Mouse (Mus musculus) heart, adult 2 months (tissue): ENCODE measurements at regions not wholly inside any gene's neighbourhood (a gene's known extent, or its start where the extent isn't known, plus 50 kb on each side); places are given as distances from the start of the nearest gene placed in this dataset.
A peak's percentile ranks its signal among the peaks of the same experiment; 100 is the strongest.

ENCODE experiments used
- DNase-seq, 2 experiments: peaks; one replicate each; pipeline ENCODE4 v3.0.0; 2021
- H3K27ac ChIP-seq: fragments of 200-600 bp; 2 replicates; pipeline ENCODE4 v1.8.1; 2022
- H3K27me3 ChIP-seq: fragments of 200-500 bp; 2 replicates; pipeline ENCODE4 v1.6.1; 2012; ENCODE audit warnings: mild to moderate bottlenecking, low read length, inconsistent platforms, mixed read lengths; ENCODE audit not compliant: control insufficient read depth, insufficient read depth
- H3K36me3 ChIP-seq: fragments of 200-500 bp; 2 replicates; pipeline ENCODE4 v1.6.1; 2012; ENCODE audit warnings: low read length, inconsistent platforms; ENCODE audit not compliant: control insufficient read depth, insufficient read depth
- H3K4me1 ChIP-seq: fragments of 200-500 bp; 2 replicates; pipeline ENCODE4 v1.6.1; 2011; ENCODE audit warnings: low read length; ENCODE audit not compliant: control insufficient read depth, insufficient read depth
- H3K4me3 ChIP-seq: fragments of 200-600 bp; 2 replicates; pipeline ENCODE4 v1.8.1; 2022
- H3K79me2 ChIP-seq: fragments of 200-500 bp; replicated peaks from 2 replicates; pipeline ENCODE4 v1.6.1; 2012; ENCODE audit warnings: mild to moderate bottlenecking, inconsistent platforms, low read length, moderate library complexity, mixed read lengths; ENCODE audit not compliant: control insufficient read depth, insufficient read depth
- H3K9ac ChIP-seq: fragments of 200-500 bp; 2 replicates; pipeline ENCODE4 v1.6.1; 2012; ENCODE audit warnings: low read depth, mild to moderate bottlenecking, control low read depth, inconsistent platforms, low read length, mixed read lengths
- CTCF ChIP-seq: fragments of 200-600 bp; IDR thresholded peaks from 2 replicates; pipeline ENCODE4 v1.8.1; 2022; ENCODE audit warnings: antibody characterized with exemption, mild to moderate bottlenecking, moderate library complexity
- EP300 ChIP-seq: fragments of 200-500 bp; IDR thresholded peaks from 2 replicates; pipeline ENCODE4 v1.6.1; 2011; ENCODE audit warnings: low read depth, low read length, control low read depth; ENCODE audit not compliant: insufficient read depth
- POLR2A ChIP-seq: fragments of 200-500 bp; IDR thresholded peaks from 2 replicates; pipeline ENCODE4 v1.6.1; 2011; ENCODE audit warnings: mild to moderate bottlenecking, low read depth, low read length, control low read depth; ENCODE audit not compliant: insufficient read depth
- WGBS: fragments of 180-500 bp; shearing (Covaris S2); methylation state at CpG from one replicate; pipeline ENCODE4 v1.1.7; 2018; 5-methylcytosine and 5-hydroxymethylcytosine counted together
- intact Hi-C: fragments of 180-260 bp; cut with DNase I; formaldehyde crosslinking; loops from one replicate; pipeline ENCODE4 v1.15.1; 2025

DNA sequence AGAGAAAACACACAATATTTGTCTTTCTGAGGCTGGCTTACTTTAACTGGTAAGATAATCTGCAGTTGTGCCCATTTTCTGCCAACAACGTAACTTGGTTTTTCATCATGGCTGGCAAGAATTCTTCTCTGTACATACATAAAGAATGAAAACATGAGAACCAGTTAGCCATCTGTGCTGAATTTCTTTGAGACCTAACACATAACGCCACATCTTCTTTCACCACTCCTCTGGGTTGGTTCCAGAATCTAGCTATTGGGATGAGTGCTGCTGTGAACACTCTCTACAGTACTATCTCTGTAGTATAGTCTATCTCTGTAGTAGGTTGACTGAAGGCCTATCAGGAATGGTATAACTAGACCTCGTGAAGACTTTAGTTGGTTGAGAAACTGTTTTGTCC is 132.1 kb downstream of the 1700020N01Rik start:
- H3K27ac ChIP-seq: peak overlapping the region; percentile 53
- H3K27me3 ChIP-seq: no peaks in the 10 kb centered on the region
- intact Hi-C loops: no loop called here
- 90% methylated on average over 3 of the region's 3 CpGs for WGBS
- no peak overlapping the region for H3K4me3 ChIP-seq
- H3K79me2 ChIP-seq: no peaks in the 10 kb centered on the region
- H3K9ac ChIP-seq: no peak overlapping the region
- DNase-seq: no peak
- H3K36me3 ChIP-seq: no peaks in the 10 kb centered on the region
- no peaks in the 10 kb centered on the region for H3K4me1 ChIP-seq
- TF ChIP-seq CTCF (no peak), EP300 (no peak), POLR2A (no peak)

- Histone ChIP-seq H3K4me3 (no peak overlapping the region), H3K9ac (no peak overlapping the region), H3K27me3 (no peaks in the 10 kb centered on the region), H3K27ac (no peak overlapping the region), H3K36me3 (no peaks in the 10 kb centered on the region), H3K79me2 (no peaks in the 10 kb centered on the region), H3K4me1 (peaks cover 2% of the 10 kb centered on the region)
- DNase-seq: no peak
- TF ChIP-seq EP300: no peak
- no peak for TF ChIP-seq CTCF
- WGBS: 57% methylated on average over 5 of the region's 5 CpGs
- intact Hi-C loops: no loop called here
These were observed 141.7 kb upstream of the Sgk1 start for GRCm38 (mm10) chr10:21740256-21740655.

DNA sequence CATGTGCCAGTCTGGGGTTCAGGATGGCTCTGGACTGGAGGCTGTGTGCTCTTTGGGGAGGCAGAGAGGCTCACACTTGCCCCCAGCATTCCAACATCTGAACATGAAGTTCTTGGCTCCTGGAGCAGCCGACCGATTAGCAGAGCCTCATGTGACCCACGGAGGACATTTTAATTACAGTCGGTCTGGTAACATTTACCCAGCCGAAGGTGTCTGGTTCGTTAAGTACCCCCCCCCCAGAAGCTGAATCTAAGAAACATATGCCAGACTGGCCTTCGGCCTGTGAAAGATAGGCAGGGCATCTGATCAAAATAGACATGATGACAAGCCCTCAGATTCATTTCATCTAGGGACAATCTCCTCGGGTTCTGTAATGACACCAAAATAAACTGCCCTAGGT is 140.4 kb upstream of the Sgk1 start:
- Histone ChIP-seq H3K27me3 (no peaks in the 10 kb centered on the region), H3K27ac (no peak overlapping the region), H3K9ac (no peak overlapping the region), H3K79me2 (no peaks in the 10 kb centered on the region), H3K4me1 (peaks cover 2% of the 10 kb centered on the region), H3K36me3 (no peaks in the 10 kb centered on the region), H3K4me3 (no peak overlapping the region)
- TF ChIP-seq EP300: no peak
- no peak for TF ChIP-seq POLR2A
- TF ChIP-seq CTCF: no peak
- peak in 1 of 2 experiments; percentile 9 for DNase-seq
- 48% methylated on average over 8 of the region's 8 CpGs for WGBS
- intact Hi-C loops: no loop called here

DNA sequence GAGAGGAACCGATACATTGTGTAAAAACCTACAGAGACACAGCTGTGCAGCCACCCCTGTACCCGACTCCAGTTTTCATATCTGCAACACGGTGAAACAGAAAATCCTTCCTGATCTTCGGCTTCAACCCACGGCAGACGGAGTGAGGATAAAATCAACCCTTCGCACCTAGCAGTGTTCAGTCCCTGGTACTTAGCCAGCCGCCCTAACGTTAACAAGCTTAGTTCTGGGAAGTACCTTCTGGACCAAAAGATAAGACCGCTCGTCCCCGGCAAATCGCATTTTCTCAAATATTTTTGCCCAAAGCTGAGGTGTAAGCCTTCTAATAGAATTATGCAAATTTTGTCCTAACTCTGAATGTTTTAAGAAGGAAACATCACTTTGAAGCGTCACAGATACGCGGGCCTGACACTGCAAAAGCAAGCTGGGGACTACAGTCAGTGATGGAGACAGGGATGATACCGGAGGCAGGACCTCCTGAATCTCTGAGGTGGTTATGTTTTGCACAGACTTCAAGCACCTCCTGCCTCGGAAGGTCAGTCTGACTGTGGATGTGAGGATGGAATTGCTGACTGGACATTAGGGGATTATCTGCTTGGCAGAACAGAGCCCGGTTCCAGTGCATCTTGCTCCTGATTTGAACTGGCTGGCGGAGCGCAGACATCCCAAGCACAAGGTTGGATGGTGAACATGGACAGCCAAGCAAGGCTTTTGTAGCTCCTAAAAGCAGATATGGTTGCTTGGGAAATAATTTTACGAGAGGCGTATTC is 139.8 kb upstream of the Sgk1 start:
- no peak overlapping the region for H3K4me3 ChIP-seq
- H3K9ac ChIP-seq: no peak overlapping the region
- TF ChIP-seq EP300 (no peak), POLR2A (no peak), CTCF (no peak)
- WGBS: 86% methylated on average over 23 of the region's 23 CpGs
- no peak for DNase-seq
- H3K79me2 ChIP-seq: no peaks in the 10 kb centered on the region
- peaks cover 2% of the 10 kb centered on the region for H3K4me1 ChIP-seq
- no peak overlapping the region for H3K27ac ChIP-seq
- H3K36me3 ChIP-seq: no peaks in the 10 kb centered on the region
- no peaks in the 10 kb centered on the region for H3K27me3 ChIP-seq
- intact Hi-C loops: no loop called here

GRCm38 (mm10) chr10:21743396-21743795 is 138.6 kb upstream of the Sgk1 start:
- H3K9ac ChIP-seq: no peak overlapping the region

GRCm38 (mm10) chr10:21744341-21744955 is 137.5 kb upstream of the Sgk1 start:
- Histone ChIP-seq H3K27ac (no peak overlapping the region), H3K9ac (no peak overlapping the region), H3K79me2 (no peaks in the 10 kb centered on the region), H3K27me3 (no peaks in the 10 kb centered on the region), H3K4me3 (no peak overlapping the region), H3K4me1 (peaks cover 2% of the 10 kb centered on the region), H3K36me3 (no peaks in the 10 kb centered on the region)
- intact Hi-C loops: no loop called here
- 79% methylated on average over 6 of the region's 6 CpGs for WGBS
- no peak for DNase-seq
- no peak for TF ChIP-seq EP300
- no peak for TF ChIP-seq POLR2A
- no peak for TF ChIP-seq CTCF

More at GRCm38 (mm10) chr10:21743396-21743795, 138.6 kb upstream of the Sgk1 start:
- no peaks in the 10 kb centered on the region for H3K36me3 ChIP-seq
- no peaks in the 10 kb centered on the region for H3K27me3 ChIP-seq
- intact Hi-C loops: no loop called here
- H3K4me1 ChIP-seq: peaks cover 2% of the 10 kb centered on the region
- H3K4me3 ChIP-seq: no peak overlapping the region
- H3K27ac ChIP-seq: no peak overlapping the region
- no peaks in the 10 kb centered on the region for H3K79me2 ChIP-seq
- WGBS: 72% methylated on average over 4 of the region's 4 CpGs
- peak in 1 of 2 experiments; percentile 18 for DNase-seq
- no peak for TF ChIP-seq POLR2A
- TF ChIP-seq EP300: no peak
- TF ChIP-seq CTCF: no peak
